Mouse (Mus musculus): ENCODE results near the gene Wwox.
A peak's percentile ranks its signal among the peaks of the same experiment; 100 is the strongest.

The Wwox gene

GRCm38 (mm10) chr8:114604315-114604714 lies 164.9 kb downstream of the Wwox start:
- no peak for DNase-seq

- DNase-seq: no peak
These were observed 166.2 kb downstream of the Wwox start for GRCm38 (mm10) chr8:114605651-114606050.

- no peak for DNase-seq
These were observed 169.9 kb downstream of the Wwox start for GRCm38 (mm10) chr8:114609330-114609729.

GRCm38 (mm10) chr8:114611075-114611474 lies 171.6 kb downstream of the Wwox start:
- DNase-seq: no peak

- no peak for DNase-seq
These were observed 172.6 kb downstream of the Wwox start for GRCm38 (mm10) chr8:114612091-114612490.

- no peak for DNase-seq
These were observed 176.0 kb downstream of the Wwox start for GRCm38 (mm10) chr8:114615413-114615812.

GRCm38 (mm10) chr8:114615908-114616307 lies 176.5 kb downstream of the Wwox start:
- peak; percentile 61 to 63 for DNase-seq

- no peak for DNase-seq
These were observed 179.6 kb downstream of the Wwox start for GRCm38 (mm10) chr8:114618908-114619508.

- DNase-seq: no peak
These were observed 185.9 kb downstream of the Wwox start for GRCm38 (mm10) chr8:114625402-114625801.

GRCm38 (mm10) chr8:114626897-114627296 lies 187.4 kb downstream of the Wwox start:
- no peak for DNase-seq

- no peak for DNase-seq
These were observed 190.3 kb downstream of the Wwox start for GRCm38 (mm10) chr8:114629719-114630118.

GRCm38 (mm10) chr8:114631087-114631486 lies 191.6 kb downstream of the Wwox start:
- DNase-seq: no peak

GRCm38 (mm10) chr8:114634151-114634550 lies 194.7 kb downstream of the Wwox start:
- no peak for DNase-seq

GRCm38 (mm10) chr8:114634669-114635410 lies 195.4 kb downstream of the Wwox start:
- no peak for DNase-seq

GRCm38 (mm10) chr8:114636376-114636775 lies 196.9 kb downstream of the Wwox start:
- no peak for DNase-seq

GRCm38 (mm10) chr8:114641809-114642208 lies 202.4 kb downstream of the Wwox start:
- DNase-seq: no peak

- DNase-seq: no peak
These were observed 211.3 kb downstream of the Wwox start for GRCm38 (mm10) chr8:114650789-114651188.

- no peak for DNase-seq
These were observed 218.3 kb downstream of the Wwox start for GRCm38 (mm10) chr8:114657789-114658188.

GRCm38 (mm10) chr8:114658475-114658874 lies 219.0 kb downstream of the Wwox start:
- DNase-seq: no peak

GRCm38 (mm10) chr8:114663053-114663452 lies 223.6 kb downstream of the Wwox start:
- no peak for DNase-seq

GRCm38 (mm10) chr8:114665521-114665920 lies 226.1 kb downstream of the Wwox start:
- DNase-seq: no peak

GRCm38 (mm10) chr8:114670801-114671200 lies 231.3 kb downstream of the Wwox start:
- DNase-seq: no peak

- peak; percentile 29 to 49 for DNase-seq
These were observed 231.8 kb downstream of the Wwox start for GRCm38 (mm10) chr8:114671237-114671674.

GRCm38 (mm10) chr8:114673416-114673815 lies 234.0 kb downstream of the Wwox start:
- DNase-seq: no peak
